8 mouse cellular contexts compared by ENCODE assay signal in genomic region chr10:128612433-128613153, GRCm38 (mm10). TPM values are rescaled to one million over a fixed set of nuclear protein-coding genes. Genes with fewer than 3 reads are reported as not detected.
DNase-seq lines count a peak whose midpoint lies in the region; ATAC-seq and TF ChIP-seq lines count a peak whose summit lies in the region.

No protein-coding gene starts in this region.

- no peak for TF ChIP-seq POLR2A in ES-Bruce4 (IDR thresholded peaks at IDR 0.05; ENCODE audit: insufficient read depth, low read length)
- no peak for TF ChIP-seq POLR2A in testis, adult 2 months (IDR thresholded peaks at IDR 0.05; ENCODE audit: control insufficient read depth, low read depth, low read length)

- WGBS in forebrain, embryonic 12.5 days = 16% methylated on average over 16 of the region's 16 CpGs
- WGBS in large intestine, adult 2 months = 11% methylated on average over 16 of the region's 16 CpGs
- 14% methylated on average over 16 of the region's 16 CpGs for WGBS in liver, postnatal 0 days (ENCODE audit: insufficient replicate concordance)
- WGBS in neural tube, embryonic 14.5 days = 17% methylated on average over 16 of the region's 16 CpGs

- H3K4me3 ChIP-seq in ES-Bruce4 (ENCODE audit: low read depth, low read length) = peak overlapping the region; percentile 19; the same call in 1 of the 2 replicates
- no peak overlapping the region for H3K4me3 ChIP-seq in forebrain, embryonic 12.5 days (replicated peaks)
- H3K4me3 ChIP-seq in liver, postnatal 0 days (ENCODE audit: low read depth, low read length) = no peak overlapping the region
- H3K4me3 ChIP-seq in neural tube, embryonic 14.5 days (ENCODE audit: low read depth, low read length) = no peak overlapping the region
- no peak overlapping the region for H3K4me3 ChIP-seq in testis, adult 2 months (ENCODE audit: control insufficient read depth, low read depth, low read length)

- H3K4me2 ChIP-seq in forebrain, embryonic 12.5 days = peak overlapping the region; percentile 38
- H3K4me2 ChIP-seq in liver, postnatal 0 days (ENCODE audit: low read depth, low read length) = peak overlapping the region; percentile 14; the same call in 1 of the 2 replicates
- no peak overlapping the region for H3K4me2 ChIP-seq in neural tube, embryonic 14.5 days (ENCODE audit: low read depth, low read length)

- TF ChIP-seq EP300 in ES-Bruce4 (IDR thresholded peaks at IDR 0.05; ENCODE audit: insufficient read depth, low read depth, low read length) = no peak
- no peak for TF ChIP-seq EP300 in liver, postnatal 0 days (IDR thresholded peaks at IDR 0.05; ENCODE audit: low read depth)

- no peaks in the 10 kb centered on the region for H3K36me3 ChIP-seq in ES-Bruce4 (ENCODE audit: control insufficient read depth, insufficient read depth, low read length, poor library complexity, severe bottlenecking)
- no peaks in the 10 kb centered on the region for H3K36me3 ChIP-seq in forebrain, embryonic 12.5 days (replicated peaks)
- no peaks in the 10 kb centered on the region for H3K36me3 ChIP-seq in liver, postnatal 0 days (replicated peaks; ENCODE audit: insufficient read depth, low read length)
- H3K36me3 ChIP-seq in neural tube, embryonic 14.5 days (ENCODE audit: control insufficient read depth, insufficient read depth, low read length) = no peaks in the 10 kb centered on the region
- no peaks in the 10 kb centered on the region for H3K36me3 ChIP-seq in testis, adult 2 months (ENCODE audit: control insufficient read depth, insufficient read depth, low read length)

- H3K27me3 ChIP-seq in ES-Bruce4 (ENCODE audit: control insufficient read depth, insufficient read depth, low read length, poor library complexity, severe bottlenecking) = no peaks in the 10 kb centered on the region
- H3K27me3 ChIP-seq in forebrain, embryonic 12.5 days = no peaks in the 10 kb centered on the region
- H3K27me3 ChIP-seq in liver, postnatal 0 days (ENCODE audit: insufficient read depth, low read length) = no peaks in the 10 kb centered on the region
- H3K27me3 ChIP-seq in neural tube, embryonic 14.5 days (ENCODE audit: control insufficient read depth, insufficient read depth, low read length) = no peaks in the 10 kb centered on the region
- H3K27me3 ChIP-seq in testis, adult 2 months (ENCODE audit: control insufficient read depth, insufficient read depth, low read length) = no peaks in the 10 kb centered on the region

- peak; percentile 87 for DNase-seq in c-Kit-positive CD71-positive TER-119-negative erythroid progenitor cells, embryonic 14.5 days (ENCODE audit: low read depth)
- DNase-seq in heart, postnatal 25 days (ENCODE audit: low spot score) = peak; percentile 8
- DNase-seq in large intestine, adult 2 months (ENCODE audit: low read depth, low spot score) = peak; percentile 85
- peak; percentile 86 for DNase-seq in liver, postnatal 0 days

- intact Hi-C loops in heart, postnatal 25 days (cut with DNase I) = loop anchor here (2.0 kb wide), 1 partner anchor 60 kb away; no protein-coding TSS in a partner anchor

- no peaks in the 10 kb centered on the region for H3K9me3 ChIP-seq in ES-Bruce4 (replicated peaks; ENCODE audit: control insufficient read depth, insufficient read depth, low read length, poor library complexity, severe bottlenecking)
- no peaks in the 10 kb centered on the region for H3K9me3 ChIP-seq in forebrain, embryonic 12.5 days
- H3K9me3 ChIP-seq in liver, postnatal 0 days (ENCODE audit: low read length) = no peaks in the 10 kb centered on the region
- no peaks in the 10 kb centered on the region for H3K9me3 ChIP-seq in neural tube, embryonic 14.5 days (ENCODE audit: control insufficient read depth, low read length)

- H3K4me1 ChIP-seq in ES-Bruce4 (ENCODE audit: control insufficient read depth, insufficient read depth, low read length) = no peaks in the 10 kb centered on the region
- H3K4me1 ChIP-seq in forebrain, embryonic 12.5 days = no peaks in the 10 kb centered on the region
- no peaks in the 10 kb centered on the region for H3K4me1 ChIP-seq in liver, postnatal 0 days (ENCODE audit: insufficient read depth)
- no peaks in the 10 kb centered on the region for H3K4me1 ChIP-seq in neural tube, embryonic 14.5 days (ENCODE audit: control insufficient read depth, insufficient read depth, low read length)
- peaks cover 6% of the 10 kb centered on the region for H3K4me1 ChIP-seq in testis, adult 2 months (ENCODE audit: control insufficient read depth, insufficient read depth, low read length)

- H3K9ac ChIP-seq in ES-Bruce4 (ENCODE audit: low read depth, poor library complexity, severe bottlenecking) = peak overlapping the region; percentile 24; the same call in 1 of the 2 replicates
- H3K9ac ChIP-seq in forebrain, embryonic 12.5 days = no peak overlapping the region
- H3K9ac ChIP-seq in liver, postnatal 0 days (replicated peaks) = no peak overlapping the region
- no peak overlapping the region for H3K9ac ChIP-seq in neural tube, embryonic 14.5 days (replicated peaks; ENCODE audit: low read depth, low read length)

- H3K27ac ChIP-seq in ES-Bruce4 (ENCODE audit: insufficient read depth, low read length) = no peak overlapping the region
- H3K27ac ChIP-seq in forebrain, embryonic 12.5 days = no peak overlapping the region
- no peak overlapping the region for H3K27ac ChIP-seq in liver, postnatal 0 days (ENCODE audit: low read depth)
- no peak overlapping the region for H3K27ac ChIP-seq in neural tube, embryonic 14.5 days (ENCODE audit: low read depth, low read length)
- H3K27ac ChIP-seq in testis, adult 2 months (ENCODE audit: control insufficient read depth, insufficient read depth, low read depth, low read length) = no peak overlapping the region

- TF ChIP-seq CTCF in ES-Bruce4 (IDR thresholded peaks at IDR 0.05; ENCODE audit: low read depth, low read length) = peak; percentile 65
- peak; percentile 95 for TF ChIP-seq CTCF in liver, postnatal 0 days (IDR thresholded peaks at IDR 0.05; ENCODE audit: low read depth)
- TF ChIP-seq CTCF in testis, adult 2 months (IDR thresholded peaks at IDR 0.05; ENCODE audit: control insufficient read depth, insufficient read depth, insufficient replicate concordance, low read depth, low read length) = peak; percentile 69; the same call in 1 of the 2 replicates

- no peak for ATAC-seq in forebrain, embryonic 12.5 days (ENCODE audit: low FRiP score)
- ATAC-seq in liver, postnatal 0 days = peak; percentile 75
- peak; percentile 72 for ATAC-seq in neural tube, embryonic 14.5 days (ENCODE audit: low read depth)

RNA-seq across cellular contexts. Expression of gene Rps26, which starts 14.0 kb away (rescaled TPM):
- 1,832 and 1,959 TPM in 2 replicates for polyA plus RNA-seq in ES-Bruce4 (2011; ENCODE audit: insufficient read depth, insufficient read length, low read depth, missing spikeins)
- polyA plus RNA-seq in forebrain, embryonic 12.5 days (2016; fragmentation: Nextera tagmentation; extraction: Ambion mirVana) = 484 and 501 TPM in 2 replicates
- total RNA-seq in heart, postnatal 25 days (2021) = 100 to 1,000 TPM; 253 to 266 TPM
- polyA plus RNA-seq in large intestine, adult 2 months (2012; rRNA removed) = 1,017 and 1,368 TPM in 2 replicates
- polyA plus RNA-seq in liver, postnatal 0 days (2015; fragmentation: Nextera tagmentation; extraction: Ambion mirVana) = 469 and 517 TPM in 2 replicates
- polyA plus RNA-seq in neural tube, embryonic 14.5 days (2014; fragmentation: Nextera tagmentation; extraction: Ambion mirVana) = 454 and 493 TPM in 2 replicates
- 296 and 407 TPM in 2 replicates for polyA plus RNA-seq in testis, adult 2 months (2012; rRNA removed)

RNA-seq across cellular contexts. Expression of gene Erbb3, which starts 23.1 kb away (rescaled TPM):
- polyA plus RNA-seq in ES-Bruce4 (2011; ENCODE audit: insufficient read depth, insufficient read length, low read depth, missing spikeins) = 39.4 and 41.7 TPM in 2 replicates
- 2.0 TPM in 2 replicates for polyA plus RNA-seq in forebrain, embryonic 12.5 days (2016; fragmentation: Nextera tagmentation; extraction: Ambion mirVana)
- 1 to 10 TPM; 8.3 to 8.6 TPM for total RNA-seq in heart, postnatal 25 days (2021)
- polyA plus RNA-seq in large intestine, adult 2 months (2012; rRNA removed) = 76.7 and 120 TPM in 2 replicates
- 7.3 and 7.8 TPM in 2 replicates for polyA plus RNA-seq in liver, postnatal 0 days (2015; fragmentation: Nextera tagmentation; extraction: Ambion mirVana)
- 1.4 and 6.0 TPM in 2 replicates for polyA plus RNA-seq in neural tube, embryonic 14.5 days (2014; fragmentation: Nextera tagmentation; extraction: Ambion mirVana)
- polyA plus RNA-seq in testis, adult 2 months (2012; rRNA removed) = 0.77 and 2.1 TPM in 2 replicates

RNA-seq across cellular contexts. Expression of gene Ikzf4, which starts 33.2 kb away (rescaled TPM):
- 9.8 and 11.6 TPM in 2 replicates for polyA plus RNA-seq in ES-Bruce4 (2011; ENCODE audit: insufficient read depth, insufficient read length, low read depth, missing spikeins)
- polyA plus RNA-seq in forebrain, embryonic 12.5 days (2016; fragmentation: Nextera tagmentation; extraction: Ambion mirVana) = 6.8 and 7.7 TPM in 2 replicates
- total RNA-seq in heart, postnatal 25 days (2021) = 1 to 10 TPM in 1 of 2 experiments, under 1 TPM in 1; 0.52 to 1.2 TPM
- 0.69 and 1.1 TPM in 2 replicates for polyA plus RNA-seq in large intestine, adult 2 months (2012; rRNA removed)
- 0.18 and 0.40 TPM in 2 replicates for polyA plus RNA-seq in liver, postnatal 0 days (2015; fragmentation: Nextera tagmentation; extraction: Ambion mirVana)
- polyA plus RNA-seq in neural tube, embryonic 14.5 days (2014; fragmentation: Nextera tagmentation; extraction: Ambion mirVana) = 20.3 and 22.9 TPM in 2 replicates
- 0.84 and 1.2 TPM in 2 replicates for polyA plus RNA-seq in testis, adult 2 months (2012; rRNA removed)

RNA-seq across cellular contexts. Expression of gene Pa2g4, which starts 46.8 kb away (rescaled TPM):
- 366 and 396 TPM in 2 replicates for polyA plus RNA-seq in ES-Bruce4 (2011; ENCODE audit: insufficient read depth, insufficient read length, low read depth, missing spikeins)
- 196 and 203 TPM in 2 replicates for polyA plus RNA-seq in forebrain, embryonic 12.5 days (2016; fragmentation: Nextera tagmentation; extraction: Ambion mirVana)
- total RNA-seq in heart, postnatal 25 days (2021) = 10 to 100 TPM; 45.8 to 48.6 TPM
- 29.3 and 31.2 TPM in 2 replicates for polyA plus RNA-seq in large intestine, adult 2 months (2012; rRNA removed)
- 81.9 and 85.1 TPM in 2 replicates for polyA plus RNA-seq in liver, postnatal 0 days (2015; fragmentation: Nextera tagmentation; extraction: Ambion mirVana)
- 127 and 132 TPM in 2 replicates for polyA plus RNA-seq in neural tube, embryonic 14.5 days (2014; fragmentation: Nextera tagmentation; extraction: Ambion mirVana)
- polyA plus RNA-seq in testis, adult 2 months (2012; rRNA removed) = 31.7 and 36.5 TPM in 2 replicates

Comparison
In these comparisons a context has a peak if more than half of its experiments do, and no peak if none do; other contexts are left out.
1. DNase-seq: peak in every context shown above with its lines; median percentile 87 in c-Kit-positive CD71-positive TER-119-negative erythroid progenitor cells, embryonic 14.5 days; 86 in liver, postnatal 0 days; 85 in large intestine, adult 2 months; 8 in heart, postnatal 25 days.